Mouse (Mus musculus) kidney, postnatal 0 days (tissue): Measurements from ENCODE around the gene C77080. TPM values are rescaled to one million over a fixed set of nuclear protein-coding genes. Genes with fewer than 3 reads are reported as not detected.

Experiments
- ATAC-seq: fragments of 200-750 bp; cut with Nextera tagmentation; replicated peaks from 2 replicates; pipeline ENCODE4 v1.8.0; 2017; ENCODE audit warnings: low read depth, moderate number of reproducible peaks, moderate TSS enrichment, moderate library complexity; ENCODE audit not compliant: low FRiP score
- DNase-seq: peaks from one replicate; pipeline ENCODE4 v3.0.0-alpha.2; 2016; ENCODE audit warnings: low spot score
- H3K27ac ChIP-seq: fragments of 300-500 bp; sonication (generic); 2 replicates; pipeline ENCODE4 v1.5.1; 2014; ENCODE audit warnings: mild to moderate bottlenecking
- H3K27me3 ChIP-seq: fragments of 300-500 bp; sonication (generic); 2 replicates; pipeline ENCODE4 v1.6.1; 2014; ENCODE audit warnings: low read length, mixed read lengths; ENCODE audit not compliant: insufficient read depth
- H3K36me3 ChIP-seq: fragments of 300-500 bp; sonication (generic); 2 replicates; pipeline ENCODE4 v1.6.1; 2014; ENCODE audit warnings: low read length, mixed read lengths; ENCODE audit not compliant: insufficient read depth
- H3K4me1 ChIP-seq: fragments of 300-500 bp; sonication (generic); replicated peaks from 2 replicates; pipeline ENCODE4 v1.6.1; 2014; ENCODE audit warnings: antibody characterized with exemption, low read length, mixed read lengths; ENCODE audit not compliant: insufficient read depth
- H3K4me2 ChIP-seq: fragments of 300-500 bp; sonication (generic); 2 replicates; pipeline ENCODE4 v1.6.1; 2014; ENCODE audit warnings: mild to moderate bottlenecking, low read length, moderate library complexity, mixed read lengths
- H3K4me3 ChIP-seq: fragments of 300-500 bp; sonication (generic); replicated peaks from 2 replicates; pipeline ENCODE4 v1.5.1; 2014; ENCODE audit warnings: low read depth, low read length
- H3K9ac ChIP-seq: fragments of 300-500 bp; sonication (generic); 2 replicates; pipeline ENCODE4 v1.6.1; 2014; ENCODE audit warnings: low read depth, low read length
- H3K9me3 ChIP-seq: fragments of 300-500 bp; sonication (generic); replicated peaks from 2 replicates; pipeline ENCODE4 v1.6.1; 2016; ENCODE audit warnings: low read length, inconsistent platforms, mixed read lengths
- CTCF ChIP-seq: IDR thresholded peaks from 2 replicates; pipeline ENCODE4 v1.5.1; 2016; ENCODE audit warnings: antibody characterized with exemption, low read depth, mild to moderate bottlenecking, moderate library complexity
- WGBS: fragments of 180-500 bp; shearing (Covaris S2); extraction: QIAGEN DNeasy Blood & Tissue Kit; methylation state at CpG from one replicate; pipeline ENCODE4 v1.1.7; 2014; 5-methylcytosine and 5-hydroxymethylcytosine counted together
- polyA plus RNA-seq: library from polyadenylated mRNA; unstranded; fragments of >200 nt; fragmentation: Nextera tagmentation; extraction: Ambion mirVana; gene quantifications from 2 replicates; pipeline ENCODE4 v1.2.1, GENCODE M21; 2015

The C77080 gene
- polyA plus RNA-seq, 1 experiment from 2014 or later = 11.3 TPM

- under 1% methylated on average over 23 of the region's 23 CpGs for WGBS
- TF ChIP-seq CTCF = no peak
- DNase-seq (no peak), ATAC-seq (peak; percentile 49)
- Histone ChIP-seq H3K4me2 (peak overlapping the region; percentile 92), H3K9ac (peak overlapping the region; percentile 72), H3K27ac (peak overlapping the region; percentile 77), H3K4me3 (peak overlapping the region; percentile 64), H3K36me3 (no peaks in the 10 kb centered on the region), H3K4me1 (peaks cover 24% of the 10 kb centered on the region), H3K27me3 (no peaks in the 10 kb centered on the region), H3K9me3 (no peaks in the 10 kb centered on the region)
Measured at GRCm38 (mm10) chr4:129238579-129239016, 22.6 kb downstream of the C77080 start.

- 11% methylated on average over 21 of the region's 21 CpGs for WGBS
- Histone ChIP-seq H3K9ac (peak overlapping the region; percentile 72), H3K27ac (peak overlapping the region; percentile 77), H3K9me3 (no peaks in the 10 kb centered on the region), H3K4me2 (peak overlapping the region; percentile 92), H3K4me1 (peaks cover 24% of the 10 kb centered on the region), H3K4me3 (peak overlapping the region; percentile 64), H3K27me3 (no peaks in the 10 kb centered on the region), H3K36me3 (no peaks in the 10 kb centered on the region)
- ATAC-seq (peak; percentile 7; the same call in 1 of the 2 replicates), DNase-seq (peak; percentile 80)
- TF ChIP-seq CTCF = no peak
Measured at GRCm38 (mm10) chr4:129237843-129238441, 23.3 kb downstream of the C77080 start.

- Histone ChIP-seq H3K9ac (no peak overlapping the region), H3K4me1 (peaks cover 21% of the 10 kb centered on the region), H3K36me3 (no peaks in the 10 kb centered on the region), H3K27me3 (no peaks in the 10 kb centered on the region), H3K9me3 (no peaks in the 10 kb centered on the region), H3K4me3 (no peak overlapping the region), H3K27ac (peak overlapping the region; percentile 77), H3K4me2 (peak overlapping the region; percentile 92; the same call in 1 of the 2 replicates)
- DNase-seq = no peak
- no peak for ATAC-seq
- TF ChIP-seq CTCF = no peak
- WGBS = 74% methylated on average over 8 of the region's 8 CpGs
Measured at GRCm38 (mm10) chr4:129236236-129236813, 24.9 kb downstream of the C77080 start.

- peaks cover 21% of the 10 kb centered on the region for H3K4me1 ChIP-seq
- 72% methylated on average over 3 of the region's 3 CpGs for WGBS
- H3K27me3 ChIP-seq = no peaks in the 10 kb centered on the region
- peak overlapping the region; percentile 77 for H3K27ac ChIP-seq
- no peak overlapping the region for H3K4me2 ChIP-seq
- H3K36me3 ChIP-seq = no peaks in the 10 kb centered on the region
- TF ChIP-seq CTCF = no peak
- no peaks in the 10 kb centered on the region for H3K9me3 ChIP-seq
- ATAC-seq (no peak), DNase-seq (no peak)
- 0 out of 2 replicates have a peak overlapping the region, but pooled peaks have one; percentile 23 for H3K9ac ChIP-seq
- H3K4me3 ChIP-seq = no peak overlapping the region
Measured at GRCm38 (mm10) chr4:129235147-129235546, 26.1 kb downstream of the C77080 start.

GRCm38 (mm10) chr4:129234488-129234887 is 26.7 kb downstream of the C77080 start:
- Histone ChIP-seq H3K9ac (no peak overlapping the region), H3K36me3 (no peaks in the 10 kb centered on the region), H3K4me3 (no peak overlapping the region), H3K9me3 (no peaks in the 10 kb centered on the region), H3K27ac (peak overlapping the region; percentile 65), H3K27me3 (no peaks in the 10 kb centered on the region), H3K4me1 (peaks cover 21% of the 10 kb centered on the region), H3K4me2 (no peak overlapping the region)
- DNase-seq (no peak), ATAC-seq (peak; percentile 11)
- TF ChIP-seq CTCF = no peak
- WGBS = 41% methylated on average over 7 of the region's 7 CpGs

- Histone ChIP-seq H3K4me1 (peaks cover 15% of the 10 kb centered on the region; the same call in 1 of the 2 replicates), H3K9ac (0 out of 2 replicates have a peak overlapping the region, but pooled peaks have one; percentile 18)
- WGBS = 61% methylated on average over 9 of the region's 9 CpGs
Measured at GRCm38 (mm10) chr4:129232561-129233360, 28.4 kb downstream of the C77080 start.

More at GRCm38 (mm10) chr4:129232561-129233360, 28.4 kb downstream of the C77080 start:
- no peak overlapping the region for H3K4me2 ChIP-seq
- no peak for TF ChIP-seq CTCF
- DNase-seq (no peak), ATAC-seq (no peak)
- peak overlapping the region; percentile 72 for H3K27ac ChIP-seq
- H3K27me3 ChIP-seq = no peaks in the 10 kb centered on the region
- H3K4me3 ChIP-seq = no peak overlapping the region
- H3K9me3 ChIP-seq = no peaks in the 10 kb centered on the region
- H3K36me3 ChIP-seq = no peaks in the 10 kb centered on the region
